Mouse (Mus musculus): ENCODE data around the gene Btg2.

- TF ChIP-seq POLR2A (IDR thresholded peaks at IDR 0.05; ENCODE audit: control insufficient read depth, extremely low read depth, insufficient read depth, low read length, poor library complexity) (no peak), CTCF (IDR thresholded peaks at IDR 0.05; ENCODE audit: borderline replicate concordance, control insufficient read depth, extremely low read depth, insufficient read depth, low read length, poor library complexity) (no peak)
Observed at GRCm38 (mm10) chr1:134083676-134084075, 4.8 kb upstream of the Btg2 start.
